Mouse (Mus musculus) testis, postnatal 14 days (tissue): ENCODE data around the gene Faim2.

ENCODE experiments used
- DNase-seq: peaks from one replicate; pipeline ENCODE4 v3.0.0; 2021; ENCODE audit warnings: low spot score

The Faim2 gene

GRCm38 (mm10) chr15:99527629-99528353 lies at the start of gene Faim2:
Gene Faim2, minus strand, starts transcription at chr15:99528165.
- no peak for DNase-seq

- DNase-seq: no peak
Observed at GRCm38 (mm10) chr15:99569123-99569522, 41.2 kb upstream of the Faim2 start.

GRCm38 (mm10) chr15:99568682-99569081 lies 40.7 kb upstream of the Faim2 start:
- no peak for DNase-seq

- DNase-seq: no peak
Observed at GRCm38 (mm10) chr15:99567371-99567770, 39.4 kb upstream of the Faim2 start.

GRCm38 (mm10) chr15:99560246-99560645 lies 32.3 kb upstream of the Faim2 start:
- DNase-seq: no peak

- DNase-seq: no peak
Observed at GRCm38 (mm10) chr15:99558947-99559346, 31.0 kb upstream of the Faim2 start.

- DNase-seq: no peak
Observed at GRCm38 (mm10) chr15:99553767-99554166, 25.8 kb upstream of the Faim2 start.

- DNase-seq: no peak
Observed at GRCm38 (mm10) chr15:99549901-99550300, 21.9 kb upstream of the Faim2 start.

- DNase-seq: no peak
Observed at GRCm38 (mm10) chr15:99547732-99548131, 19.8 kb upstream of the Faim2 start.

GRCm38 (mm10) chr15:99546596-99546995 lies 18.6 kb upstream of the Faim2 start:
- DNase-seq: no peak

- no peak for DNase-seq
Observed at GRCm38 (mm10) chr15:99544047-99544446, 16.1 kb upstream of the Faim2 start.

GRCm38 (mm10) chr15:99539891-99540290 lies 11.9 kb upstream of the Faim2 start:
- DNase-seq: no peak

- no peak for DNase-seq
Observed at GRCm38 (mm10) chr15:99536889-99537862, 9.2 kb upstream of the Faim2 start.

- DNase-seq: no peak
Observed at GRCm38 (mm10) chr15:99532023-99532422, 4.1 kb upstream of the Faim2 start.

GRCm38 (mm10) chr15:99531146-99531545 lies 3.2 kb upstream of the Faim2 start:
- no peak for DNase-seq

GRCm38 (mm10) chr15:99526681-99527080 lies 1.3 kb downstream of the Faim2 start:
- no peak for DNase-seq

GRCm38 (mm10) chr15:99520306-99520705 lies 7.7 kb downstream of the Faim2 start:
- no peak for DNase-seq

- no peak for DNase-seq
Observed at GRCm38 (mm10) chr15:99519626-99520025, 8.3 kb downstream of the Faim2 start.

GRCm38 (mm10) chr15:99517715-99518114 lies 10.2 kb downstream of the Faim2 start:
- no peak for DNase-seq

- DNase-seq: no peak
Observed at GRCm38 (mm10) chr15:99516715-99517114, 11.2 kb downstream of the Faim2 start.

- peak; percentile 80 for DNase-seq
Observed at GRCm38 (mm10) chr15:99511797-99512525, 16.0 kb downstream of the Faim2 start.

- no peak for DNase-seq
Observed at GRCm38 (mm10) chr15:99510621-99511020, 17.3 kb downstream of the Faim2 start.
